In the genomic region with DNA sequence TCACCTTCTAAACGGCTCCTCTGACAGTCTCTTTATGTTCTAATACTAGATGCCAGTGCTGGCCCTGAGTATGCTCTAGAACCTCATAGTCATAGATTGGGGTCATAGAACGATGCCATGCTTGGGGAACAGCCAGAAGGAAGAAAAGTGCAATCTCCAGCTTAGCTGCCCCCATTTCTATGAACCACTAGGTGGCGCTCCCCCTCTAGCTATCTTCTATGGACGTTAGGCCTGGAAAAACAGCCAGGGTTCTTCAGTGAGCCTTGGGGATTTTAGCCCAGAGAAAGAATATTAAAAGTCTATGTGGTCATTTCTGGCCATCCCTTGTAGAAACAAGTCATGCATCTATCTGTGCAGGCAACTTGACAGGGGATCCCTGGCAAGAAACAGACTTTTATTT, we compare ENCODE assay signal across 7 mouse cellular contexts. TPM values are rescaled to one million over a fixed set of nuclear protein-coding genes. Genes with fewer than 3 reads are reported as not detected.
DNase-seq lines count a peak whose midpoint lies in the region; TF ChIP-seq lines count a peak whose summit lies in the region.

No protein-coding gene starts in this region.

- H3K36me3 ChIP-seq in small intestine, adult 2 months (ENCODE audit: control insufficient read depth, insufficient read depth, low read length): no peaks in the 10 kb centered on the region

- 2% methylated on average over 4 of the region's 4 CpGs for WGBS in cerebellum, adult 2 months
- WGBS in small intestine, adult 2 months: 3% methylated on average over 4 of the region's 4 CpGs

- TF ChIP-seq POLR2A in cerebellum, adult 2 months (IDR thresholded peaks at IDR 0.05; ENCODE audit: borderline replicate concordance, insufficient read depth, low read length): no peak
- no peak for TF ChIP-seq POLR2A in small intestine, adult 2 months (IDR thresholded peaks at IDR 0.05; ENCODE audit: low read depth, low read length)

- H3K4me1 ChIP-seq in cerebellum, adult 2 months (ENCODE audit: control insufficient read depth, insufficient read depth, low read length): no peaks in the 10 kb centered on the region
- H3K4me1 ChIP-seq in small intestine, adult 2 months (ENCODE audit: control insufficient read depth, insufficient read depth, insufficient read length, low read length): no peaks in the 10 kb centered on the region

- no peaks in the 10 kb centered on the region for H3K27me3 ChIP-seq in cerebellum, adult 2 months (ENCODE audit: control insufficient read depth, insufficient read depth, low read length)
- H3K27me3 ChIP-seq in small intestine, adult 2 months (ENCODE audit: control insufficient read depth, insufficient read depth, low read length): no peaks in the 10 kb centered on the region

- no peak overlapping the region for H3K4me3 ChIP-seq in cerebellum, adult 2 months (replicated peaks; ENCODE audit: insufficient read depth, low read depth, low read length)
- H3K4me3 ChIP-seq in small intestine, adult 2 months (ENCODE audit: low read depth, low read length): no peak overlapping the region

- TF ChIP-seq CTCF in cerebellum, adult 2 months (IDR thresholded peaks at IDR 0.05; ENCODE audit: borderline replicate concordance, insufficient read depth, low read depth, low read length): peak; percentile 75
- TF ChIP-seq CTCF in small intestine, adult 2 months (IDR thresholded peaks at IDR 0.05; ENCODE audit: extremely low read depth, insufficient read length, insufficient replicate concordance, low read depth, low read length): peak; percentile 77; the same call in 1 of the 2 replicates

- no peak overlapping the region for H3K27ac ChIP-seq in cerebellum, adult 2 months (ENCODE audit: insufficient read depth, low read length)
- no peak overlapping the region for H3K27ac ChIP-seq in small intestine, adult 2 months (ENCODE audit: insufficient read depth, low read depth, low read length)

- peak; percentile 3 to 23 for DNase-seq in CD8-positive naive resting alpha-beta T cell, adult 2 months (ENCODE audit: low read depth in 2 of 2, low spot score in 2 of 2)
- DNase-seq in MN1 (ENCODE audit: low spot score): peak; percentile 45
- peak; percentile 50 to 58 for DNase-seq in cerebellum, adult 2 months
- peak; percentile 74 for DNase-seq in gastrocnemius, postnatal 10 days
- DNase-seq in layer of hippocampus, adult 11-12 months (ENCODE audit: low spot score): peak; percentile 81
- DNase-seq in lung, postnatal 10 days: peak; percentile 84

RNA-seq across cellular contexts. Expression of gene Tmem136, which starts 25.5 kb away (rescaled TPM):
- polyA plus RNA-seq in cerebellum, adult 2 months (2012; rRNA removed): 17.4 and 18.3 TPM in 2 replicates
- 1 to 10 TPM; 1.3 to 3.0 TPM for total RNA-seq in gastrocnemius, postnatal 10 days (2021)
- polyA plus RNA-seq in small intestine, adult 2 months (2012; rRNA removed): 0.23 and 0.55 TPM in 2 replicates

RNA-seq across cellular contexts. Expression of gene Arhgef12, which starts 34.8 kb away (rescaled TPM):
- 61.0 and 63.7 TPM in 2 replicates for polyA plus RNA-seq in cerebellum, adult 2 months (2012; rRNA removed)
- total RNA-seq in gastrocnemius, postnatal 10 days (2021): 10 to 100 TPM; 49.6 to 54.5 TPM
- 3.9 and 7.4 TPM in 2 replicates for polyA plus RNA-seq in small intestine, adult 2 months (2012; rRNA removed)

Comparison
In these comparisons a context has a peak if more than half of its experiments do, and no peak if none do; other contexts are left out.
1. DNase-seq: peak in every context shown above with its lines; median percentile 84 in lung, postnatal 10 days; 81 in layer of hippocampus, adult 11-12 months; 74 in gastrocnemius, postnatal 10 days; 54 in cerebellum, adult 2 months; 45 in MN1; 13 in CD8-positive naive resting alpha-beta T cell, adult 2 months.
2. RNA of gene Tmem136, which starts 25.5 kb away (polyA plus RNA-seq): 17.4 to 18.3 TPM in cerebellum, adult 2 months; 0.23 to 0.55 TPM in small intestine, adult 2 months; every median in the first group is over 10 times any median in the second.